ENCODE assay signal across 13 mouse cellular contexts in genomic region chr11:50162338-50163050, GRCm38 (mm10). TPM values are rescaled to one million over a fixed set of nuclear protein-coding genes. Genes with fewer than 3 reads are reported as not detected.
DNase-seq lines count a peak whose midpoint lies in the region; ATAC-seq and TF ChIP-seq lines count a peak whose summit lies in the region.
"Had no signal": no experiment of that assay in that cellular context is flagged by ENCODE, and none has a peak within 500 bp of the region (broad histone marks: within the 10 kb centered on the region; RNA-seq: fewer than 3 reads in every experiment).

No protein-coding gene starts in this region.

- no peak for ATAC-seq in heart, postnatal 0 days (ENCODE audit: insufficient read depth, low read depth)
- peak; percentile 69 for ATAC-seq in lung, postnatal 0 days

- no peaks in the 10 kb centered on the region for H3K9me3 ChIP-seq in heart, postnatal 0 days (replicated peaks; ENCODE audit: control insufficient read depth, low read length)
- no peaks in the 10 kb centered on the region for H3K9me3 ChIP-seq in lung, postnatal 0 days (ENCODE audit: low read length)
- H3K9me3 ChIP-seq: limb, embryonic 15.5 days; midbrain, embryonic 12.5 days; neural tube, embryonic 12.5 days had no signal

- no peak for DNase-seq in heart, postnatal 0 days (ENCODE audit: low spot score)
- no peak for DNase-seq in heart, postnatal 4 days
- DNase-seq in lung, postnatal 0 days (ENCODE audit: low spot score), result peak; percentile 28
- DNase-seq in lung, adult 18-20 months, result no peak
- peak; percentile 20 for DNase-seq in induced T-regulatory cell, adult 2 months (ENCODE audit: low read depth)
- peak; percentile 22 for DNase-seq in yolk sac, embryonic 10.5 days (ENCODE audit: low spot score)
- no peak for DNase-seq in embryo, embryonic 10 days (ENCODE audit: low spot score)
- DNase-seq in thymus, adult 18-20 months, result no peak

- no peak overlapping the region for H3K4me3 ChIP-seq in heart, postnatal 0 days (ENCODE audit: low read depth, low read length)
- no peak overlapping the region for H3K4me3 ChIP-seq in lung, postnatal 0 days (ENCODE audit: low read depth, low read length)
- H3K4me3 ChIP-seq: layer of hippocampus, adult 2 months; limb, embryonic 15.5 days; midbrain, embryonic 12.5 days; neural tube, embryonic 12.5 days had no signal

- no peak for TF ChIP-seq EP300 in heart, postnatal 0 days (IDR thresholded peaks at IDR 0.05; ENCODE audit: low read depth)
- TF ChIP-seq EP300 in lung, postnatal 0 days (IDR thresholded peaks at IDR 0.05), result no peak

- H3K27me3 ChIP-seq in heart, postnatal 0 days (ENCODE audit: control insufficient read depth, insufficient read depth, low read length), result no peaks in the 10 kb centered on the region
- no peaks in the 10 kb centered on the region for H3K27me3 ChIP-seq in lung, postnatal 0 days (replicated peaks; ENCODE audit: insufficient read depth, low read length)
- H3K27me3 ChIP-seq: limb, embryonic 15.5 days; midbrain, embryonic 12.5 days; neural tube, embryonic 12.5 days had no signal

- peaks cover 78% of the 10 kb centered on the region for H3K36me3 ChIP-seq in heart, postnatal 0 days (replicated peaks; ENCODE audit: control insufficient read depth, insufficient read depth, low read length)
- peaks cover 26% of the 10 kb centered on the region for H3K36me3 ChIP-seq in lung, postnatal 0 days (ENCODE audit: insufficient read depth, low read length)

- TF ChIP-seq CTCF in heart, postnatal 0 days (IDR thresholded peaks at IDR 0.05; ENCODE audit: low read depth), result no peak
- no peak for TF ChIP-seq CTCF in lung, postnatal 0 days (IDR thresholded peaks at IDR 0.05)

- H3K9ac ChIP-seq in heart, postnatal 0 days (replicated peaks; ENCODE audit: low read depth, low read length), result no peak overlapping the region
- H3K9ac ChIP-seq in lung, postnatal 0 days (replicated peaks; ENCODE audit: low read depth), result no peak overlapping the region
- H3K9ac ChIP-seq: hindbrain, embryonic 14.5 days; limb, embryonic 15.5 days; midbrain, embryonic 12.5 days; neural tube, embryonic 12.5 days had no signal

- H3K4me1 ChIP-seq in heart, postnatal 0 days (ENCODE audit: control insufficient read depth, insufficient read depth), result no peaks in the 10 kb centered on the region
- H3K4me1 ChIP-seq in lung, postnatal 0 days (ENCODE audit: insufficient read depth, low read depth, low read length), result no peaks in the 10 kb centered on the region
- H3K4me1 ChIP-seq: limb, embryonic 15.5 days; midbrain, embryonic 12.5 days; neural tube, embryonic 12.5 days had no signal

- peak overlapping the region; percentile 13 for H3K27ac ChIP-seq in heart, postnatal 0 days (ENCODE audit: low read depth)
- no peak overlapping the region for H3K27ac ChIP-seq in lung, postnatal 0 days (ENCODE audit: low read length)
- H3K27ac ChIP-seq: hindbrain, embryonic 14.5 days; layer of hippocampus, adult 2 months; limb, embryonic 15.5 days; midbrain, embryonic 12.5 days; neural tube, embryonic 12.5 days had no signal

- 96% methylated on average over 3 of the region's 3 CpGs for WGBS in heart, postnatal 0 days
- WGBS in lung, postnatal 0 days, result 92% methylated on average over 3 of the region's 3 CpGs

- no peak overlapping the region for H3K4me2 ChIP-seq in heart, postnatal 0 days (ENCODE audit: low read depth, low read length)
- H3K4me2 ChIP-seq in lung, postnatal 0 days (replicated peaks; ENCODE audit: low read depth, low read length), result no peak overlapping the region
- H3K4me2 ChIP-seq: hindbrain, embryonic 14.5 days; limb, embryonic 15.5 days; midbrain, embryonic 12.5 days; neural tube, embryonic 12.5 days had no signal

RNA-seq across cellular contexts. Expression of gene Mrnip, which starts 11.8 kb away (rescaled TPM):
- 6.3 and 18.6 TPM in 2 replicates for total RNA-seq in heart, postnatal 0 days (2014; rRNA removed; ENCODE audit: low replicate concordance)
- polyA plus RNA-seq in heart, postnatal 0 days (2015; fragmentation: Nextera tagmentation; extraction: Ambion mirVana), result 7.7 and 7.9 TPM in 2 replicates
- total RNA-seq in heart, postnatal 4 days (2021), result 1 to 10 TPM; 7.7 to 8.0 TPM
- polyA plus RNA-seq in lung, postnatal 0 days (2015; fragmentation: Nextera tagmentation; extraction: Ambion mirVana), result 6.9 and 9.0 TPM in 2 replicates

RNA-seq across cellular contexts. Expression of gene Tbc1d9b, which starts 31.3 kb away (rescaled TPM):
- total RNA-seq in heart, postnatal 0 days (2014; rRNA removed; ENCODE audit: low replicate concordance), result 37.6 and 49.0 TPM in 2 replicates
- 18.2 and 18.4 TPM in 2 replicates for polyA plus RNA-seq in heart, postnatal 0 days (2015; fragmentation: Nextera tagmentation; extraction: Ambion mirVana)
- 10 to 100 TPM; 40.6 to 42.4 TPM for total RNA-seq in heart, postnatal 4 days (2021)
- 26.1 and 27.4 TPM in 2 replicates for polyA plus RNA-seq in lung, postnatal 0 days (2015; fragmentation: Nextera tagmentation; extraction: Ambion mirVana)

RNA-seq across cellular contexts. Expression of gene Sqstm1, which starts 48.1 kb away (rescaled TPM):
- 236 and 249 TPM in 2 replicates for total RNA-seq in heart, postnatal 0 days (2014; rRNA removed; ENCODE audit: low replicate concordance)
- 244 and 267 TPM in 2 replicates for polyA plus RNA-seq in heart, postnatal 0 days (2015; fragmentation: Nextera tagmentation; extraction: Ambion mirVana)
- 100 to 1,000 TPM; 178 to 180 TPM for total RNA-seq in heart, postnatal 4 days (2021)
- polyA plus RNA-seq in lung, postnatal 0 days (2015; fragmentation: Nextera tagmentation; extraction: Ambion mirVana), result 405 and 426 TPM in 2 replicates

RNA-seq across cellular contexts. Expression of gene Mgat4b, which starts 48.2 kb away (rescaled TPM):
- 69.2 and 90.6 TPM in 2 replicates for total RNA-seq in heart, postnatal 0 days (2014; rRNA removed; ENCODE audit: low replicate concordance)
- 39.4 and 39.6 TPM in 2 replicates for polyA plus RNA-seq in heart, postnatal 0 days (2015; fragmentation: Nextera tagmentation; extraction: Ambion mirVana)
- 100 to 1,000 TPM; 117 to 120 TPM for total RNA-seq in heart, postnatal 4 days (2021)
- 43.4 and 44.4 TPM in 2 replicates for polyA plus RNA-seq in lung, postnatal 0 days (2015; fragmentation: Nextera tagmentation; extraction: Ambion mirVana)

Comparison
In these comparisons a context has a peak if more than half of its experiments do, and no peak if none do; other contexts are left out.
1. DNase-seq: peak in lung, postnatal 0 days (single experiment), induced T-regulatory cell, adult 2 months (single experiment) and yolk sac, embryonic 10.5 days (single experiment); none in heart, postnatal 0 days (single experiment), heart, postnatal 4 days (single experiment), lung, adult 18-20 months (0 of 2), embryo, embryonic 10 days (single experiment) and thymus, adult 18-20 months (0 of 2).